Mouse (Mus musculus) forelimb bud, embryonic 11.5 days (tissue): ENCODE measurements around the gene Rps16.
"Not testable (repeated sequence)": the region's sequence is repeated elsewhere in the genome, so short reads cannot be mapped to it uniquely, and the experiment has no call there.

Experiments used
- DNase-seq: peaks from one replicate; pipeline ENCODE4 v3.0.0-alpha.2; 2012; ENCODE audit warnings: low read depth, low spot score

The Rps16 gene

DNA sequence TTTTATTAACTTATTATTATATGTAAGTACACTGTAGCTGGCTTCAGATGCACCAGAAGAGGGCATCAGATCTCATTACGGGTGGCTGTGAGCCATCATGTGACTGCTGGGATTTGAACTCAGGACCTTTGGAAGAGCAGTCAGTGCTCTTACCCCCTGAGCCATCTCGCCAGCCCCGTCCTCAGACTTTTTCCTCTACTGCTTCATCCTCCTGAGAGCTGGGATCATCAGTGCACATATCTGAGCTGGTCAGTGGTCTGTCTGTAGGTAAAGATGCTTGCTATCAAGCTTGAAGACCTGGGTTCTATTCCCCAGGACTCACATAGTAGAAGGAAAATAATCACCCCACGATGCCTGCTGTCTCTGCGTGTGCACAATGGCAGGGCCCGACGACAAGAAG, 36.9 kb downstream of the Rps16 start:
- not testable (repeated sequence) for DNase-seq

DNA sequence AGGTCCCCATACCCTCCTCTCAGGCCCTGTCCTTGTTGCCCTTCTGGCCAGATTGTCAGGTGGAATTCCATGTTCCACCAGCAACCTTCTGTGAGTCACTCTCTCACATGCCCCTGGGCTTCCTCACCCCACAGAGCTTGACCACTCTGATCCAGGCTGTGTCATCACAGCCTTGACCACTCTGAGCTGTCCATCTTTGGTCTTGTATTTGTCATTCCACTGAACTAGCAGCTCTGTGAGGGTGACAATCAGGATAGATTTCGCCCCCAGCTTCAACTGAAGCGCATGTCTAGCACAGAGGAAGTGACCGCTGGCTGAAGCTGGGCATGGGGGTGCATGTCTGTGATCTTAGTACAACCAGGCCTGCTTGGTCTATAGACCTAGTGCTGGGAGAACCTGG, 39.9 kb downstream of the Rps16 start:
- no peak for DNase-seq

DNA sequence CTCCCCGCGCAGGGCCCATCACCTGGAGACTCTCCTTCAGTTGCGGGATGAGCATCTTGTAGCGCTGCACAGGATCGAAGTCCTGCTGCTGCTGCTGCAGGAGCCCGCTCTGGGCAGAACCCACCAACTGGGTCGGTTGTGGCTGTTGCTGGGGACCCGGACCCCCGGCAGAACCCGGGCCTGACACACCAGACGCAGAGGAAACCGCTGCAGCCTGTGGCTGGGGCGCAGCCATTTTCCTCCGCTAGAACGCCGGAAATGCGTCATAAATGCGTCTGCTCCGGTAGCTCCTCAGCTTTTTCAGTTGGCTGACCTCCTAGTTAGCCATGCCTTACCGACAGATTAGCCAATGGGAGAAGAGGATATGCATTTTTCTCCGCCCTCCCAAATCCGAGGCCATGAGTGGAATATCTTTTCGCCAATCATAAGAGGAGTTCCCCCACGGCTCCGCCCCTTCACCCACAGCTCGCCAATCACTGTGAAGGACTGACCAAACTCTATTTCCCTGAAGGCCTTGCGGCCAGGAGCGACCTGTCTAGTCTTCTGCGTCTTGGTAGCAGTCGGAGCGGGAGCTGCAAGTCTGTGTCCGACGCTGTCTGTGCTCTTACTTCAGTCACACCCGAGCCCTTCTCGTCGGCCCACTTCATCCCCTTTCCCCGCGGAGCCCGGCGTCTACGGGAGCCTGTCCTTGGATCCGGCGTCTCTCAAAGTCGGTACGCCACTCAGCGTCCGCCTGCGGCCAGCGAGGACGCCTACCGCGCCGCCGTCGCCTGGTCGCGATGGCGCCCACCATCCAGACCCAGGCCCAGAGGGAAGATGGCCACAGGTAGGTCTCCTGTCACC, 42.2 kb downstream of the Rps16 start, which contains the start of the genes Med29 and Paf1:
Gene Med29, minus strand, starts transcription at position 280 of the 843 bp plus-strand sequence.
Gene Paf1, plus strand, starts transcription at position 523 of the 843 bp plus-strand sequence.
- DNase-seq = peak; percentile 99

DNA sequence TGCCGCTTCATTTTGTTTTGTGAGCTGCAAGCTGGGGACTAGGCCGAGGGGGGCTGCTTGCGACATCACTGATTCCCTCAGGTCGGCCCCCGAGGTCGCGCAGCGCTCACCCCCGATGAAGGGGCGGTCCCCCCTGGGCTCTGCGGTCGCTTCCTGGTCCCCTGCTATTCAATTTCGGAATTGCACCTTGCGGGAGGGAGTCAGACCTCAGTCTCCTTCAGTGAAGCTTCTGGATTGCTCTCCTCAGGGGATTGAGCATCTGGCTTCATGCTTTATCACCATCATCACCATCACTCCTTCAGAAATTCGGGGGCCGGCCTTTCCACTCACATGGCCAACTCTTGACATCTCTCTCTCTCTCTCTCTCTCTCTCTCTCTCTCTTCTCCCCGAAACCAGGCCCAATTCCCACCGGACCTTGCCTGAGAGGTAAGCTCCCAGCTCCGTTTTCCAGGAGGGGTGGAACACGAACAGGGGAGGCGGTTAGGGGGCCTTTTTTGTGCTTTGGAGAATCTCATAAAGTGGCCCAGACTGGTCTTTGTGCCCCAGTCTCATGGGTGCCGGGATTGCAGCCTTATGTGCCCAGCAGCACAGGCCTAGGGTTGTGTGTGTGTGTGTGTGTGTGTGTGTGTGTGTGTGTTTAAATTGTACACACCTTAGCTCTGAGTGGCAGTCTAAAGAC, 43.0 kb downstream of the Rps16 start:
- DNase-seq = no peak

DNA sequence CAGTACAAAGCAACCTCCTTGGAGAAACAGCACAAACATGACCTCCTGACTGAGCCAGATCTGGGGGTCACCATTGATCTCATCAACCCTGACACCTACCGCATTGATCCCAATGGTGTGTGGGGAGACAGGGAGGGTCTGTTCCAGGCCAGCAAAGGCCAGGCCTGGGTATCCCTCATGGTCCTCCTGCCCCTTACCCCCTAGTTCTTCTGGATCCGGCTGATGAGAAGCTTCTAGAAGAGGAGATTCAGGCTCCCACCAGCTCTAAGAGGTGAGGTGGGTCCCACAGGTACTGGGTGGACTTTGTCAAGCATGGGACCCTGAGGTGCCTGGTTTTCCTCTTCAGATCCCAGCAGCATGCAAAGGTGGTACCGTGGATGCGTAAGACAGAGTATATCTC, 45.0 kb downstream of the Rps16 start:
- no peak for DNase-seq

DNA sequence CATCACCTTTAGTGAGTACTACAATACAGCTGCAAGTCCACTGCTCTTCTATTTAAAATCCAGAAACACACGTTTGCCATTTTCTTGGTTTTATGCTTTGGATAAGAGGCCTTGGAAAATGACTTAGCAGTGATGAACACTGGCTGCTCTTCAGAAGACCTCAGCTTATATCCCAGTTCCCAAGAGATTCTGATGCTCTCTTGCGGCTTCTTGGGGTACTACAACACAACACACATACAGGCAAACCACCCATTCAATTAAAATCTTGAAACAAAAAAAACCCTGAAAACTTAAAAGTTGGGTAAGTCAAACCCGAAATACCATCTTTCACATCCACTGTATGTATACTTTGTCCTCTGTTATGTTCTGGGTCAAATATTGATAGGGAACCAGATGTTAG, 47.5 kb downstream of the Rps16 start:
- no peak for DNase-seq

DNA sequence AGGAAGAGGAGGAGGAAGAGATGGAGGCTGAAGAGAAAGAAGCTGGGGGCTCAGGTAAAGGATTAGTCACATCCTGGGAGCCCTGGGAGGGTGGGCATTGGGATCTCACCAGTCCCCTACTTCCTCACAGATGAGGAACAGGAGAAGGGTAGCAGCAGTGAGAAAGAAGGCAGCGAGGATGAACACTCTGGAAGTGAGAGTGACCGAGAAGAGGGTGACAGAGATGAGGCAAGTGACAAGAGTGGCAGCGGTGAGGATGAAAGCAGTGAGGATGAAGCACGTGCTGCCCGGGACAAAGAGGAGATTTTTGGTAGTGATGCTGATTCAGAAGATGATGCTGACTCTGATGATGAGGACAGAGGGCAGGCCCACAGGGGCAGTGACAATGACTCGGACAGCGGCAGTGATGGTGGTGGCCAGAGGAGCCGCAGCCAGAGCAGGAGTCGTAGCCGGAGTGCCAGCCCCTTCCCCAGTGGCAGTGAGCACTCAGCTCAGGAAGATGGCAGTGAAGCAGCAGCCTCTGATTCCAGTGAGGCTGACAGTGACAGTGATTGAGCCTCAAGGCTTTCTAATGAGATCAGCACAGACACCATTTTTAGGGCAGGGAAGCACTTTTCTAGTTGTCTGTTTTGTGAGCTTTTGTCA, 48.4 kb downstream of the Rps16 start:
- DNase-seq = no peak

DNA sequence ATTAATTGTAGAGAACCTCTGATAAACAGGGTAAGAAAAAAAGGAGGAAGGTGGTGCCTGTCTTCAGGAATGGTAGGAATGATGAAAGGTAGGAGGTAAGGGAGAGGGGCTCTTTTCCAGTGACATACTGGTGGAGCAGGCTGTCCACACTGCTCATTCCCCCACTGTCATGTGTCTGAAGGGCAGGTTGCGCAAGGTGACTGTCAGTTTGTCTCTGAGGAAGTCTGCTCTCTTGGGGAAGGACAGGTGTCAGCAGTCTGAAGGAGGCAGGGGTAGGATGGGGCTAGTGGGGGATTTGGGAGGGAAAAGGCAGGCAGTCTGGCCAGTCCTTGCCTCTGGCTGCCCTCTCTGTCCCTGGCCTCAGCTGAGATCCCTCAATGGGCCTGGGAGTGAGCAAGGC, 50.6 kb downstream of the Rps16 start:
- no peak for DNase-seq

DNA sequence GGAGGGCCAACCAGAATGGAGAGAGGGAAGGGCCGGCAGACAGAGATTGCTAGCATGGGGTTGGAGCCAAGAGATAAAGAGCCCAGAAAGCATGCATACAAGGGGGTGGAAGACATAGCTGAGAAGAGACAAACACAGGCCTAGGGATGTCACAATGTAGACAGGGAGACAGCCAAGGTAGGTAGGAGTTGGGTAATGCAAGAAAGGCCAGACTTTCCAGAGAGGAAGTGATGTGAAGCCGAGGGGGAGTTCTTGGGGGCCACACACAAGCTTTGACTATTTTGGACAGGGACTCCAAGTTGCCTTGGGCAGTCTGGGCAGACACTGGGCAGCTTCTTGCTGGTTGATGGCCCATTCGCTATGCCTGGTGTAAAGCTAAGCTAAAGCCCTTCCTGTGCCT, 51.5 kb downstream of the Rps16 start:
- DNase-seq = no peak
